In genomic region chr4:82755616-82756294, GRCm38 (mm10) we compare ENCODE assay signal across 9 mouse cellular contexts. TPM values are rescaled to one million over a fixed set of nuclear protein-coding genes. Genes with fewer than 3 reads are reported as not detected.
DNase-seq lines count a peak whose midpoint lies in the region; ATAC-seq lines count a peak whose summit lies in the region.
"Had no signal": no experiment of that assay in that cellular context is flagged by ENCODE, and none has a peak within 500 bp of the region (broad histone marks: within the 10 kb centered on the region; RNA-seq: fewer than 3 reads in every experiment).

No protein-coding gene starts in this region.

- no peak overlapping the region for H3K9ac ChIP-seq in intestine, embryonic 14.5 days (ENCODE audit: low read length)
- no peak overlapping the region for H3K9ac ChIP-seq in intestine, embryonic 15.5 days
- no peak overlapping the region for H3K9ac ChIP-seq in midbrain, embryonic 12.5 days (replicated peaks)

- peak; percentile 46 for DNase-seq in intestine, embryonic 14.5 days (ENCODE audit: low spot score)
- DNase-seq in ZHBTc4 (ENCODE audit: low read depth, low spot score) = peak; percentile 93
- peak; percentile 59 for DNase-seq in induced T-regulatory cell, adult 2 months (ENCODE audit: low read depth)
- DNase-seq in adrenal gland, adult 18-20 months (ENCODE audit: low spot score in 2 of 2) = no peak
- DNase-seq in spleen, postnatal 36 days (ENCODE audit: low spot score in 2 of 2) = no peak
- no peak for DNase-seq in frontal cortex, postnatal 14 days (ENCODE audit: low spot score in 2 of 2)
- DNase-seq: lung, postnatal 36 days had no signal

- no peak overlapping the region for H3K4me3 ChIP-seq in intestine, embryonic 14.5 days (ENCODE audit: low read depth, low read length)
- no peak overlapping the region for H3K4me3 ChIP-seq in intestine, embryonic 15.5 days (replicated peaks)
- no peak overlapping the region for H3K4me3 ChIP-seq in midbrain, embryonic 12.5 days

- no peak overlapping the region for H3K27ac ChIP-seq in intestine, embryonic 14.5 days (ENCODE audit: low read depth)
- H3K27ac ChIP-seq in intestine, embryonic 15.5 days = no peak overlapping the region
- H3K27ac ChIP-seq in midbrain, embryonic 12.5 days (replicated peaks) = peak overlapping the region; percentile 40; the same call in 1 of the 2 replicates

- no peaks in the 10 kb centered on the region for H3K27me3 ChIP-seq in intestine, embryonic 14.5 days (replicated peaks; ENCODE audit: control insufficient read depth, insufficient read depth, low read length)
- no peaks in the 10 kb centered on the region for H3K27me3 ChIP-seq in intestine, embryonic 15.5 days (replicated peaks)
- H3K27me3 ChIP-seq in midbrain, embryonic 12.5 days = no peaks in the 10 kb centered on the region

- WGBS in intestine, embryonic 14.5 days = 57% methylated on average over 3 of the region's 3 CpGs
- WGBS in intestine, embryonic 15.5 days = 62% methylated on average over 3 of the region's 3 CpGs
- WGBS in midbrain, embryonic 12.5 days = 20% methylated on average over 3 of the region's 3 CpGs

- no peaks in the 10 kb centered on the region for H3K9me3 ChIP-seq in intestine, embryonic 14.5 days (ENCODE audit: control insufficient read depth, low read length)
- H3K9me3 ChIP-seq in intestine, embryonic 15.5 days = no peaks in the 10 kb centered on the region
- H3K9me3 ChIP-seq in midbrain, embryonic 12.5 days = no peaks in the 10 kb centered on the region

- H3K4me2 ChIP-seq in intestine, embryonic 14.5 days (ENCODE audit: low read length) = no peak overlapping the region
- H3K4me2 ChIP-seq in intestine, embryonic 15.5 days (replicated peaks) = no peak overlapping the region
- H3K4me2 ChIP-seq in midbrain, embryonic 12.5 days (replicated peaks) = no peak overlapping the region

- H3K4me1 ChIP-seq in intestine, embryonic 14.5 days (replicated peaks; ENCODE audit: control insufficient read depth, insufficient read depth, low read length) = no peaks in the 10 kb centered on the region
- no peaks in the 10 kb centered on the region for H3K4me1 ChIP-seq in intestine, embryonic 15.5 days (replicated peaks)
- H3K4me1 ChIP-seq in midbrain, embryonic 12.5 days = peaks cover 14% of the 10 kb centered on the region

- H3K36me3 ChIP-seq in intestine, embryonic 14.5 days (ENCODE audit: control insufficient read depth, insufficient read depth, low read length) = no peaks in the 10 kb centered on the region
- no peaks in the 10 kb centered on the region for H3K36me3 ChIP-seq in intestine, embryonic 15.5 days
- H3K36me3 ChIP-seq in midbrain, embryonic 12.5 days = no peaks in the 10 kb centered on the region

- no peak for ATAC-seq in intestine, embryonic 14.5 days (replicated peaks; ENCODE audit: low FRiP score, low TSS enrichment, low read depth)
- ATAC-seq in intestine, embryonic 15.5 days = no peak
- ATAC-seq in midbrain, embryonic 12.5 days (ENCODE audit: low FRiP score, low read depth) = peak; percentile 63

RNA-seq across cellular contexts. Expression of gene Nfib, which starts 50.2 kb away (rescaled TPM):
- polyA plus RNA-seq in intestine, embryonic 14.5 days (2014; fragmentation: Nextera tagmentation; extraction: Ambion mirVana) = 61.7 and 66.8 TPM in 2 replicates
- polyA plus RNA-seq in intestine, embryonic 15.5 days (2015; fragmentation: Nextera tagmentation; extraction: Ambion mirVana) = 41.1 and 41.4 TPM in 2 replicates
- 38.8 and 39.8 TPM in 2 replicates for polyA plus RNA-seq in midbrain, embryonic 12.5 days (2016; fragmentation: Nextera tagmentation; extraction: Ambion mirVana)
- 10 to 100 TPM; 61.8 to 76.3 TPM for total RNA-seq in adrenal gland, adult 18-20 months (2021)

Comparison
In these comparisons a context has a peak if more than half of its experiments do, and no peak if none do; other contexts are left out.
1. DNase-seq: peak in intestine, embryonic 14.5 days (single experiment), ZHBTc4 (single experiment) and induced T-regulatory cell, adult 2 months (single experiment); none in adrenal gland, adult 18-20 months (0 of 2), spleen, postnatal 36 days (0 of 2) and frontal cortex, postnatal 14 days (0 of 2).